Mouse (Mus musculus) G1E (cell line): ENCODE data around the gene Ubxn11. TPM values are rescaled to one million over a fixed set of nuclear protein-coding genes. Genes with fewer than 3 reads are reported as not detected.

Source experiments
- ATAC-seq: 2 replicates; pipeline ENCODE4 v1.8.0; 2016; ENCODE audit warnings: mild to moderate bottlenecking; ENCODE audit not compliant: insufficient number of reproducible peaks, poor library complexity, low FRiP score, severe bottlenecking; ENCODE audit errors: extremely low read depth
- DNase-seq: peaks from one replicate; pipeline ENCODE4 v3.0.0; 2012; ENCODE audit warnings: low spot score
- H3K27me3 ChIP-seq: 2 replicates; pipeline ENCODE4 v1.6.1; 2012; ENCODE audit warnings: mild to moderate bottlenecking, low read length, inconsistent platforms; ENCODE audit not compliant: insufficient read depth
- H3K36me3 ChIP-seq: replicated peaks from 2 replicates; pipeline ENCODE3; 2012; ENCODE audit warnings: mild to moderate bottlenecking, inconsistent platforms
- H3K4me1 ChIP-seq: 2 replicates; pipeline ENCODE4 v1.6.1; 2012; ENCODE audit warnings: low read depth, low read length, inconsistent platforms, mixed read lengths; ENCODE audit not compliant: insufficient read depth
- H3K4me3 ChIP-seq: 2 replicates; pipeline ENCODE4 v1.5.1; 2012; ENCODE audit warnings: low read depth, mild to moderate bottlenecking, inconsistent platforms, low read length, moderate library complexity, mixed read lengths
- H3K9me3 ChIP-seq: replicated peaks from 2 replicates; pipeline ENCODE4 v1.6.1; 2012; ENCODE audit warnings: inconsistent platforms
- CTCF ChIP-seq: IDR thresholded peaks from 2 replicates; pipeline ENCODE4 v1.5.1; 2012; ENCODE audit warnings: low read depth, low read length, inconsistent platforms, mixed read lengths
- GATA1 ChIP-seq: IDR thresholded peaks from 2 replicates; pipeline ENCODE4 v1.6.1; 2012; ENCODE audit warnings: borderline replicate concordance, low read length, inconsistent platforms, mixed read lengths
- GATA2 ChIP-seq: IDR thresholded peaks from 2 replicates; pipeline ENCODE4 v1.6.1; 2012; ENCODE audit warnings: low read depth, low read length, inconsistent platforms, borderline replicate concordance
- POLR2AphosphoS5 ChIP-seq: IDR thresholded peaks from 2 replicates; pipeline ENCODE4 v1.6.1; 2012; ENCODE audit warnings: low read depth, low read length, inconsistent platforms; ENCODE audit not compliant: insufficient replicate concordance
- TAL1 ChIP-seq: conservative IDR thresholded peaks from 2 replicates; pipeline ENCODE4 v1.6.1; 2012; ENCODE audit warnings: low read depth, low read length, inconsistent platforms, mixed read lengths
- polyA plus RNA-seq: library from polyadenylated mRNA; stranded (reverse); fragments of >175 nt; gene quantifications from 2 replicates; pipeline ENCODE4 v1.2.3, GENCODE M21; 2012
- total RNA-seq, 2 experiments: library from RNA; stranded (forward) in 1 of 2; stranded (reverse) in 1 of 2; fragments of 200-1000 nt in 1 of 2; fragments of >200 nt in 1 of 2; fragmentation: Nextera tagmentation in 1 of 2; gene quantifications; 2 replicates each; pipeline ENCODE4 v1.2.3; 2014 to 2017

Ubxn11 gene
- total and polyA plus RNA-seq, 3 experiments = 3.4 to 13.8 (median 13.2) TPM

DNA sequence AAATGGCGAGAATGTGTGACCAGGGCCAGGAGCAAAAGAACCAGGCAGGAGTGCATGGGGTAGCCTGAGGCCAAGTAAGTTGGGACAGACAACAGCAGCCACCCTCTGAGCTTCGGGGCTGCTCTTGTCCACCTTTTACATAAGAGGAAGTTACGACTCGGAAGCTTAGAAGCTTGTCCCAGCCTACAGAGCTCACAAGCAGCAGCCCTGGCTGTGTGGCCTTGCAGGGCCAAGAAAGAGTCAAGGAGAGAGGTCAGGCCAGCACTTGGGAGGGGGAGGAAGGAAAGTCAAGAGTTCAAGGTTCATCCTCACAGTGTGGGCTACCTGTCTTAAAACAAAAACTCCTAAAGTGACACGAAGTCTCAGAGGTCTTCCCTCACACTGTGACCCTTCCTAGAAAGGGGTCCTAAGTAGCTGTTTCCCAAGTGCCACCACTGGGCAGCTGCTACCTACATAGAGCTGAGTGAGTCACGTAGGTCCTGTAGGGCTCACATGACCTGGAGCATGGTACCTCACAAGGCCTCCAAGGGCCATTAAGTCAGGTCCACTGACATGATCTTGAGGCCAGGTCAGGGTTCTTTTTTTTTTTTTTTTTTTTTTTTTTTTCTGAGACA is 17.9 kb downstream of the Ubxn11 start:
- no peak for DNase-seq
- H3K9me3 ChIP-seq = no peaks in the 10 kb centered on the region
- ATAC-seq = no peak
- no peak overlapping the region; the same call in 1 of the 2 replicates for H3K4me3 ChIP-seq
- H3K4me1 ChIP-seq = peaks cover 86% of the 10 kb centered on the region
- TF ChIP-seq POLR2AphosphoS5 (no peak), CTCF (no peak), GATA2 (no peak)
- peaks cover 14% of the 10 kb centered on the region for H3K36me3 ChIP-seq
- H3K27me3 ChIP-seq = no peaks in the 10 kb centered on the region

DNA sequence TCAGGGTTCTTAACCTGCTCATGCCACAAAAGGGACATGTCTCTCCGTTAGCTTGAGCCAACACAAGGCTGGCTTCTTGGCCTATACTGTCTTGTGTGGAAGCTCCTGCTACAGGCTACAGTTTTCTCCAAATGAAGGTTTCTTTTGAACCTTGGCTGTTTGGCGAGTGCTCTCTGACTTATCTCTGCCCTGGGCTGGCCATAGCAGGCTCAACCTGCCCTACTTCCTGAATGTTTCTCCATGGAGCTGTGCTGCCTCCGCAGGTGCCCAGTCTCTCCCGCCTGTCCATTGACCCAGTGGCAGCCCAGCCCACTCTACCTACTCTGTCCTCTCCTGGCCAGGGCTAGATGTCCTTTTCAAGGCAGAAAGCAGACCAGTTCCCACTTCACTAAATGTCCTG is 18.5 kb downstream of the Ubxn11 start:
- Histone ChIP-seq H3K4me1 (peaks cover 83% of the 10 kb centered on the region), H3K27me3 (no peaks in the 10 kb centered on the region), H3K4me3 (no peak overlapping the region), H3K9me3 (no peaks in the 10 kb centered on the region), H3K36me3 (peaks cover 19% of the 10 kb centered on the region)
- ATAC-seq (no peak), DNase-seq (no peak)
- no peak for TF ChIP-seq GATA2
- TF ChIP-seq CTCF = no peak
- no peak for TF ChIP-seq GATA1
- TF ChIP-seq TAL1 = no peak
- TF ChIP-seq POLR2AphosphoS5 = no peak

DNA sequence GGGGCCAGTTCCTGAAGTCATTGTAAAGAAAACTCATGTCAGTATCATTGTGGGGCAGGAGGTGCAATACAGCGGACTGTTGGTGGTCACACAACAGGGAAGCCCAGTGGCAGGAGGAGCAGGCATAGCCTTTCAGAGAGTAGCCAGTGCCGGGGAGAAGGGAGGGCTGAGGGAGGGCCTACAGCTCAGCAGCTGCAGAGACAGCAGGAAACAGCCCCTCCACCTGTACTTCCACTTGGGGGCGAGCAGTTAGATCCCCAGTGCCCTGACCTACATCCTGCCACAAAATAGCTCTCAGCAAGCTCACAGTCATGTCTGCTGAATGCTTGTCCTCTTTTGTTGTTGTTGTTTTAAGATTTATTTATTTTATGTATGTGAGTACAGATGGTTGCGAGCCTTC is 19.2 kb downstream of the Ubxn11 start:
- Histone ChIP-seq H3K4me1 (peaks cover 83% of the 10 kb centered on the region), H3K27me3 (no peaks in the 10 kb centered on the region), H3K4me3 (no peak overlapping the region), H3K9me3 (no peaks in the 10 kb centered on the region), H3K36me3 (peaks cover 23% of the 10 kb centered on the region)
- ATAC-seq (no peak), DNase-seq (no peak)
- TF ChIP-seq GATA2 = no peak
- no peak for TF ChIP-seq CTCF
- TF ChIP-seq TAL1 = no peak
- no peak for TF ChIP-seq GATA1
- TF ChIP-seq POLR2AphosphoS5 = no peak

DNA sequence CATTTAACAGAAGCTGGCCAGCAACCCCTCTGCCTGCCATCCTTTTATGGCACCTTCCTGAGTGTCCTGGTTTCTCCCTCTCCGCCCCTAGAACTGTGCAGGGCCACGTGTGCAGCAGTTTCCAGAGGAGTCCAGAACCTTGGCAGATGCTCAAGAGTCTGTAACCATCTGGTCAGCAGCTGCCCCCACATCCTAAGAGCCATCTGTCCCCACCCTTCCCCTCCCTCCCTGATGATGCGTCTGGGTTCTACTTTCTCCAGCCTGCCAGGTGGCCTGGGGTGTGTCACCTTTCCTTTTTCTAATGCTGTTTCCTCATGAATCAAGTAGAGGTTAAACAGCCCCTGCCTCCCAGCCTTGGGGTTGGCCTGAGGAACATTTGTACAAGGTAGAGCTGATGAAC is 19.9 kb downstream of the Ubxn11 start:
- H3K4me1 ChIP-seq = peaks cover 83% of the 10 kb centered on the region
- TF ChIP-seq TAL1 = no peak
- no peak for TF ChIP-seq POLR2AphosphoS5
- no peak for TF ChIP-seq CTCF
- no peak for TF ChIP-seq GATA2
- no peak for TF ChIP-seq GATA1
- H3K27me3 ChIP-seq = no peaks in the 10 kb centered on the region
- ATAC-seq = no peak
- H3K4me3 ChIP-seq = no peak overlapping the region
- no peak for DNase-seq
- no peaks in the 10 kb centered on the region for H3K9me3 ChIP-seq
- peaks cover 30% of the 10 kb centered on the region for H3K36me3 ChIP-seq

DNA sequence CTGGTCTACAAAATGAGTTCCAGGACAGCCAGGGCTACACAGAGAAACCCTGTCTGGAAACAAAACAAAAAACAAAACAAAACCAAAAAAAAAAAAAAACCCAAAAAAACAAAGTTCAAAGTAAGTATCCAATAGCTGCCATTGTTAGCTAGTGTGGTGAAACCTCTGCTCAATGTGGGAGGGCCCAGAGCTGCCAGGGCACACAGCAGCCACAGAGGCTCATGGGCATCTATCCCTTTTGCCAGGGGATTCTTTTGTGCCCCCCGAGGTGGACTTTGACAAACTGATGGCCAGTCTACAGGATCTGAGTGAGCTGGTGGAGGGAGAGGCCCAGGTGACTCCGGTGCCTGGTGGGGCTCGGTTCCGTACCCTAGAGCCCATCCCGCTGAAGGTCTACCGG is 20.8 kb downstream of the Ubxn11 start:
- Histone ChIP-seq H3K36me3 (peaks cover 34% of the 10 kb centered on the region), H3K4me1 (peaks cover 83% of the 10 kb centered on the region)
- DNase-seq = no peak

DNA sequence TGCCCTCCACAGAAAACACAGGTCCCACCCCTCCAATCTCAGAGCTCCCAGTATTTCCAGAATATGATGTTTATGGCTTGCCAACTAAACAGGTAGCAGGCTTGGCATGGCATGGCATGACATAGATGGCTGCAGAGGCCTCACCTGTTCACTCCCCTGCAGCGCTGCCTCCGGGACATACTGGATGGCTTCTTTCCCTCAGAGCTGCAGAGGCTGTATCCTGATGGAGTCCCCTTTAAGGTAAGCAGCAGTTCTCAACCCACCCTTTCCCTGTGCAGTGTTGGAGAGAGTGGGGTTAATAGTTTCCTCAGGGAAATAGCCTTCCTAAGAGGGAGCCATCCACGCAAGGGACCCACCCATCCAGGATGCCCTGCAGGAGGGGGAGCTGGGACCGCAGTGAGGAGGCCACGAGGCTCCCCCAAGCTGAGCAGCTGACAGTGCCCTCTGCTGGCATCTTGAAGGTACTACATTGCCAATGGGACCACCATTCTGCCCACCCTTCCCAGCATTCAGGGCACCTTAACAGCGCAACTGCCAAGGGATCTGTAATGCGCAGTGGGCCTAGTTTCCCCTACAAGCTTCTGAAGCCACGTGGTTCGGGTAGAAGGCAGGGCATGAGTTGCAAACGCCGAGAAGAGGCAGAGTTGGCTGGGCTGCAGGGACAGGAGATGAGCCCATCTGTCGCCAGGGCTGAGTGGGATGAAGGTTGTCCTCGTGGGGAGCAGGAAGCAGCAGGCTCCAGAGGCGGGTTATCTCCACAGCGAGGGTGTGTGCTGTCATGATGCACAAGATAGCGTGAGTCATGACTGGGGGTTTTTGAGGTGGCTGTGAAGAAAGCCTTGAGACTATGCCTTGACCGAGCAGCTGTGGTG is 21.5 kb downstream of the Ubxn11 start:
- no peaks in the 10 kb centered on the region for H3K9me3 ChIP-seq
- peak overlapping the region; percentile 45; the same call in 1 of the 2 replicates for H3K4me3 ChIP-seq
- H3K27me3 ChIP-seq = no peaks in the 10 kb centered on the region
- H3K36me3 ChIP-seq = peaks cover 33% of the 10 kb centered on the region
- H3K4me1 ChIP-seq = peaks cover 81% of the 10 kb centered on the region
- TF ChIP-seq TAL1 (peak; percentile 28; the same call in 1 of the 2 replicates), CTCF (peak; percentile 98), POLR2AphosphoS5 (no peak), GATA2 (no peak)
- DNase-seq = peak; percentile 72
- peak; percentile 64 for ATAC-seq

More for the DNA sequence above, 20.8 kb downstream of the Ubxn11 start:
- Histone ChIP-seq H3K27me3 (no peaks in the 10 kb centered on the region), H3K4me3 (no peak overlapping the region), H3K9me3 (no peaks in the 10 kb centered on the region)
- ATAC-seq = no peak
- TF ChIP-seq GATA1 (no peak), CTCF (no peak), TAL1 (no peak), POLR2AphosphoS5 (no peak), GATA2 (no peak)
